Mouse (Mus musculus) CH12.LX (cell line): Measurements from ENCODE around the gene Spc24.

ENCODE experiments used
- CTCF ChIP-seq, 2 experiments: IDR thresholded peaks in 1 of 2; conservative IDR thresholded peaks in 1 of 2; 2 replicates each; pipeline ENCODE4 v1.5.1; 2011 to 2012; ENCODE audit warnings: low read depth in 2 of 2, low read length in 2 of 2, improper control_type of control experiment in 1 of 2, inconsistent platforms in 1 of 2, mild to moderate bottlenecking in 1 of 2, moderate library complexity in 1 of 2
- EP300 ChIP-seq: IDR thresholded peaks from 2 replicates; pipeline ENCODE4 v1.6.1; 2011; ENCODE audit warnings: low read length, improper control_type of control experiment
- MAZ ChIP-seq: IDR thresholded peaks from 2 replicates; pipeline ENCODE4 v1.6.1; 2012; ENCODE audit warnings: low read depth, mild to moderate bottlenecking, inconsistent platforms, low read length, improper control_type of control experiment, moderate library complexity
- MXI1 ChIP-seq: IDR thresholded peaks from 2 replicates; pipeline ENCODE4 v1.6.1; 2011; ENCODE audit warnings: mild to moderate bottlenecking, low read depth, low read length, improper control_type of control experiment
- POLR2A ChIP-seq: IDR thresholded peaks from 2 replicates; pipeline ENCODE4 v1.6.1; 2011; ENCODE audit warnings: low read depth, mild to moderate bottlenecking, improper control_type of control experiment, low read length
- RAD21 ChIP-seq: IDR thresholded peaks from 2 replicates; pipeline ENCODE4 v1.6.1; 2011; ENCODE audit warnings: low read depth, mild to moderate bottlenecking, low read length, improper control_type of control experiment, moderate library complexity
- USF1 ChIP-seq: IDR thresholded peaks from 2 replicates; pipeline ENCODE4 v1.6.1; 2014; ENCODE audit warnings: low read depth, mild to moderate bottlenecking, inconsistent platforms, low read length, improper control_type of control experiment
- USF2 ChIP-seq: conservative IDR thresholded peaks from 2 replicates; pipeline ENCODE4 v1.6.1; 2011; ENCODE audit warnings: low read depth, low read length, improper control_type of control experiment
- ZC3H11A ChIP-seq: IDR thresholded peaks from 2 replicates; pipeline ENCODE4 v1.6.1; 2012; ENCODE audit warnings: low read depth, mild to moderate bottlenecking, inconsistent platforms, low read length, improper control_type of control experiment

- TF ChIP-seq CTCF (conservative IDR thresholded peaks at IDR 0.05 in 1 of 2, IDR thresholded peaks at IDR 0.05 in 1 of 2; ENCODE audit: low read depth in 2 of 2, low read length in 2 of 2) (no peak), EP300 (no peak), POLR2A (no peak), RAD21 (no peak), MAZ (no peak), MXI1 (no peak), USF1 (no peak), ZC3H11A (no peak), USF2 (no peak)
Observed at GRCm38 (mm10) chr9:21784517-21785307, 24.6 kb upstream of the Spc24 start.
